Mouse (Mus musculus): Measurements from ENCODE around the gene Prmt3. TPM values are rescaled to one million over a fixed set of nuclear protein-coding genes. Genes with fewer than 3 reads are reported as not detected.

The Prmt3 gene
- polyA plus RNA-seq (2012; ENCODE audit: insufficient read depth, insufficient read length, missing spikeins) = 3.1 and 6.8 TPM in 2 replicates

DNA sequence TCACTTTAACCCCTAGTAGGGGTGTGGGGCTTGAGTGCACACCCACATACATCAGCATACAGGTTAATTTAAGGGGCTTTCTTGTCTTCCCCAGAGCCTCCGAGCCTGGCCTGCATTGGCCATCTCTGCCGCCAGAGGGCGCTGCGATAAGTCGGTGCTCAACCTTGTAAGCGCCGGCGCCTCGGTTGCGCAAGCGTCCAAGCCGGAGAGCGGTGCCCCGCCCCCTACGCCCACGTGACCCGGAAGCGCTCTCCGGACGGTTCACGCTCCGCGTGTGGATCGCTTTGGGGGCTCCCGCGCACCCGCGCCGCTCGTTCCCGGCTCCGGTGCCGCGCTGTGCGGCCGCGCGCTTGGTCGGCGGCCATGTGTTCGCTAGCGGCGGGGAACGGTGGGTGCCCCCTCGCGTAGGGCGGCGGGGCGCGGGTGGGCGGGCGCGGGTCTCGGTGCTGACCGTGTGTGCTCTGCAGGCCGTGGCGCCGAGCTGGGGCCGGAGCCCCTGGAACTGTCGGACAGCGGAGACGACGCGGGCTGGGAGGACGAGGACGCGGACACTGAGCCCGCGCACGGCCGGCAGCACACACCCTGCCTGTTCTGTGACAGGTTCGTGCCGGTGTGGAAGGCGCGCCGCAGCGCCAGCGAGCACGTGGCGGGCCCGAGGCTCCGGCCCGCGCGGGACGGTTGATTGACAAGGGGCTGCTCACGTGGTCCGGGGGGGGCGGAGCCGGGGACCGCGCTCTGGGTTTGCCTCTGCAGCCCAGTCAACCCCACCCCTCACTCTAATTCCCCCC, at the start of gene Prmt3:
TSS of gene Prmt3 (plus strand) at position 233 of the 788 bp plus-strand sequence.
- Histone ChIP-seq H3K27ac (replicated peaks; ENCODE audit: low read depth, low read length) (no peak within 1 kb of the TSS), H3K4me1 (ENCODE audit: control insufficient read depth, insufficient read depth, insufficient read length, low read length) (no peaks in the 10 kb centered on the region), H3K4me3 (ENCODE audit: insufficient read depth, low read depth, low read length) (peak within 1 kb of the TSS; percentile 72)

DNA sequence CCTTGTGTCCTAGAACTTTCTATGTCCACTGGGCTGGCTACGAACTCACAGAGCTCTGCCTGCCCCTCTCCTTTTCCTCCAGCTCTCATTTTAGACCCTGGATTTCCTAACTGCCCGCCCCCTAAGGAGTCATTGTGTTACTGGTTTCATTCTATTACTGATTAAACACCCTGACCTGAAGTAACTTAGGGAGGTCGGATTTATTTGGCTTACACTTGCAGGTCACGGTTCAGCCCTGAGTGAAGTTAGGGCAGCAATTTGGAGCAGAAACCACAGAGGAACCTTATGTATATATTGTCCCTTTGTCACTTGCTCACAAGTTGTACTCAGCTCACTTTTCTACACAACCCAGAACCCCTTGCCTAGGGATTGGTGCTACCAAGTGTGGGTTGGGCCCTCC, 43.8 kb upstream of the Prmt3 start:
- H3K4me3 ChIP-seq (ENCODE audit: insufficient read depth, low read depth, low read length) = no peak overlapping the region

DNA sequence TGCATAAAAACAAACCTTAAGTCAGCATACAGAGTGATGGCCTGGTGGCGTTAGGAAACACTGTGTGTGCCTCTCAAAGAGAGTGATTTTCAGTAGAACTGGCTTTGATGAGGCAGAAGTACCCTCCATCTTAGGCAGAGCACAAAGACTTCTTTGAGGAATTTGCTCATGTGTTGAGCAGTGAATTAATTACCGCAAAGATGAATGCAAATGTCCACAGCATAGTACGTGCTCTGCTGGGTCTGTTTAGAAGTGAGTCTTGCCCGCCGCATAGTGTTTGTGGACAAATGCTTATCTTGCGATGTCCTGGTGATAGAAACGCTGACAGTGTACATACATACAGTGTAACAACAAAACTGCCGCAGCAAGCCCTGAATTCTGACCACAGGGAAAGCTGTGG, 38.7 kb upstream of the Prmt3 start:
- Histone ChIP-seq H3K4me3 (ENCODE audit: insufficient read depth, low read depth, low read length) (no peak overlapping the region), H3K27ac (replicated peaks; ENCODE audit: low read depth, low read length) (no peak overlapping the region)

More for the DNA sequence above, 43.8 kb upstream of the Prmt3 start:
- no peak overlapping the region for H3K27ac ChIP-seq (replicated peaks; ENCODE audit: low read depth, low read length)
- H3K4me1 ChIP-seq (ENCODE audit: control insufficient read depth, insufficient read depth, insufficient read length, low read length) = no peaks in the 10 kb centered on the region

DNA sequence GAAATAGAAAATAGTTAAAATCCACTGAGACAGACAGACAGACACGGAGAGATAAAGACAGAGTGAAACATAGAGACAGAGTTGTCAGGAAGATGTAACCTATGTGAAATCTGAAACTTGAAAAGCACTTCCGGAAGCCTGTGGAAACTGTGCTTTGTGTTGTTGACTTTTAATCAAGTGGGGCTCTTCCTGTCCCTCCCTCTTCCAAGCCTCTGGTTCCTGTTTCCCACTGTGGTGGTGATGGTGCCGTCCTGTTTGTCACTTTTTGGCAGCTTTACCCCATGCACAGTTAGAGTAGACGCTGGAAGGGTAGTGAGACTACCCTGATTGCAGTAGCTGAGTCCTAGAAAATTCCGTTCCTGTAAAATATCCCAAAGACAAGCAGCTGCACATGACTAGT, 36.7 kb upstream of the Prmt3 start:
- Histone ChIP-seq H3K4me1 (ENCODE audit: control insufficient read depth, insufficient read depth, insufficient read length, low read length) (0 out of 2 replicates have a peak, but pooled peaks cover 2% of the 10 kb centered on the region), H3K27ac (replicated peaks; ENCODE audit: low read depth, low read length) (no peak overlapping the region), H3K4me3 (ENCODE audit: insufficient read depth, low read depth, low read length) (no peak overlapping the region)

More for the DNA sequence above, 38.7 kb upstream of the Prmt3 start:
- 0 out of 2 replicates have a peak, but pooled peaks cover 2% of the 10 kb centered on the region for H3K4me1 ChIP-seq (ENCODE audit: control insufficient read depth, insufficient read depth, insufficient read length, low read length)

DNA sequence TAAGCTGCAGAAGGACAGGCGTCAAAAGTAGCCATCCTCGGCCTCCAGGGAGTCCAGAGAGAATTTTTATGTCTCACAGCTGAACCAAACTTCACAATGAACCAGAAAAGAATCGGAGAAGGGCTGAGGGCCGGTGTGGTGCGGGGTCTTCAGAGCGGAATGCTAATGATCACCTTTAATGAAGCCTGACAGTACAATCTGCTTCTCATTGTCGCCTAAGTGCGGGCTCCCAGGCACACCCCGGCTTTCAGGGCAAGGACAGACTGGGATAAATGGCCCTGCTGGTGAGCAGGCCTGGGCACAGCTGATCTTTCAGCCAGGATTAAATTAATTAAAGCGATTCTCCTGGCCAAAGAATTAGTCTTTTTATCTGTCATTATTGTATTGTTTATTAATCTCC, 36.2 kb upstream of the Prmt3 start:
- Histone ChIP-seq H3K27ac (replicated peaks; ENCODE audit: low read depth, low read length) (no peak overlapping the region), H3K4me3 (ENCODE audit: insufficient read depth, low read depth, low read length) (no peak overlapping the region), H3K4me1 (ENCODE audit: control insufficient read depth, insufficient read depth, insufficient read length, low read length) (0 out of 2 replicates have a peak, but pooled peaks cover 2% of the 10 kb centered on the region)

DNA sequence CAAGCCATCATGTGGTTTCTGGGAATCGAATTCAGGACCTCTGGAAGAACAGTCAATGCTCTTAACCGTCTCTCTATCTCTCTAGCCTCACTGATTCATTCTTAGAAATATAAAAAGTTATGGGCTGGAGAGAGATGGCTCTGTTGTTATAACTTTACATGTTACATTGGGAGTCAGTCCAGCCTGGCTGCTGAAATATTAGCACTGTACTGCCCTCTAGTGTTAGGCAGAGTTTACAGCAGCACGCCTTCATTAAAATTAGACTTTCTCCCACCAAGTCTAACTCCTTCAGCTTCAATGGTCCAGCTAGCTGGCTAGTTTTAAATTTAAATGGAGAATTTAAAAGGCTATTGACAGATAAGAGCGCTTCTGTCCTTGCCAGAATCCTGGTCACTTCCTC, 27.0 kb upstream of the Prmt3 start:
- Histone ChIP-seq H3K4me3 (ENCODE audit: insufficient read depth, low read depth, low read length) (no peak overlapping the region), H3K27ac (replicated peaks; ENCODE audit: low read depth, low read length) (no peak overlapping the region), H3K4me1 (ENCODE audit: control insufficient read depth, insufficient read depth, insufficient read length, low read length) (no peaks in the 10 kb centered on the region)

DNA sequence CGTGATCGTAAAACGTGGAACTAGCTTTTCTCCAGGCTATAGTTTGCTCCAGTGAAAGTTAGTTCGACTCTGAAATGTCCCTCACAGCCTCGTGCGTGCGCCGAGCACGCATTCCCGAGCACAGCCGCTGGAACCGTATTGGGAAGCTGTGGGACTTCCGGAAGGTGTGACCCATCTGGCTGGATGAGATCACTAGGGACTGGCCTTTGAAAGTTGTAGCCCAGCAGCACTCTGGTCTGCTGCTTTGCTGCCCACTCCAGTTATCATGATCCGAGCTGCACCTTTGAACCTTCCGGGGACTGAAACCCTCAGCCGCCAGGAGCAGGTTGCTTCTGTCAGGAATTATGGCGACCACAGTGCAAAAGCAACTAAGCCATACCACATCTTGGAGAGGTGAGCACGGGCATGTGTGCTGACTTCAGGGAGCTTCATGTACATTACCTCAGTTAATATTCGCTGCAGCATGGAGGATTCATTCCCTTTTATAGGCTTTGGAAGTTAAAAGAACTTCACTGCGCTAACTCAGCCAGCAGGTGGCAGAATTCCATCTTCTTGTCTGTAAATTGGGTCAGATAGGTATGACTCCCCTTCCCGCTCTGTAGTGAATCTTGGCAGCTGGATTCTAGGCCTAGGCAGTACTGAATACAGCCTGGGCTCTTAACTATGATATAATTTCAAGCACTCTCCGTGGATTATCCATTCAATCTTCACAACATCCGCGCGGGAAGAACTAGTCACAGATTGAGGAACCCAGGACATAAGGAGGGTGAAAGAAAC, 25.2 kb upstream of the Prmt3 start:
- Histone ChIP-seq H3K4me3 (ENCODE audit: insufficient read depth, low read depth, low read length) (no peak overlapping the region), H3K27ac (replicated peaks; ENCODE audit: low read depth, low read length) (no peak overlapping the region), H3K4me1 (ENCODE audit: control insufficient read depth, insufficient read depth, insufficient read length, low read length) (no peaks in the 10 kb centered on the region)

DNA sequence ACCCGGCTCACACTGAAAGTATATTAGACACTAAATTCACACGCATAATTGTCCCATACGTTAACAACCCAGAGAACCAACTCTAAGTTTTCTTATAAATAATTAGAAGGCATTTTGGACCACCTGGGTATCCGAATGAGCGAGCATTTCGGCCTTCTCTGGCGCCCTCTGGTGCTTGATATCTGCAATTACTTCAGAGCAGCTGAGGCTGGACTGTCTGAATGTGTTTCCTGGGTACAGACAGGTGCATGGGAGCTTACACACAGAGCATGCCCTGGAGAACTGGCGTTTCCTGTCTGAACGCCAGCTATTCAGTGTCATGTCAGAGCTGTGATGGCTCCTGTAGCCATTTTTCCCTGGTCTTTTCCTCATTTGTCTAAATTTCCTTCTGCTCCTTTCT, 23.4 kb upstream of the Prmt3 start:
- Histone ChIP-seq H3K27ac (replicated peaks; ENCODE audit: low read depth, low read length) (no peak overlapping the region), H3K4me1 (ENCODE audit: control insufficient read depth, insufficient read depth, insufficient read length, low read length) (peaks cover 6% of the 10 kb centered on the region; the same call in 1 of the 2 replicates), H3K4me3 (ENCODE audit: insufficient read depth, low read depth, low read length) (no peak overlapping the region)

DNA sequence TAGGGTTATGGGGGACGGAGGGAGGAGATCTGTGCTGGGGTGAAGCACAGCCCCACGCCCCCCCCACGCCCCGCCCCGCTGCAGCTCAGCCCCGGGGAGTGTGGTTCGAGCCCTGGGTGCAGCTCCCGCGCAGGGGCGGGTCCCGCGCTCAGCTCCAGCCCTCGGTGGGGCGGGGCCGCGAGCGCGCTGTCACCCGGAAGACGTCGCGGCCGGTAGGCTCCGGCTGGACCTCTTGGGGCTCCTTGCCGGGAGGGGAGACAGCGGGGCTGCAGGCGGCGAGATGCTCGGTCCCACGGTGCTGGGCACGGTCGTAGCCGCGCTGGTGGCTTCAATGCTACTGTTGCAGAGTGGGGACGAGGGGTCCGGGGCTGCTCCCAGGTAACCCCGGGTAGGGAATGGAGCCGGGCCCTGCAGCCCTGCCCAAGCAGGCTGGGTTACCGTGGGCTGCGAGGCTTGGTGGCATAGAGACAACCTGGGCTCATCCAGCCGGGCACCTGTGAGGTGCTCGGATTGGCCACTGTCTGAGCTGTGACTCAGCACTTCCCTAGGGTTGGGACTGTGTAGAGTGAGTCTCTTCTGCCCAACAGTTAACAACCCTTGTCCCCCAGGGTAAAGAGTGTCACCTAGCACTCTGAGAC, 19.1 kb upstream of the Prmt3 start, which contains the start of gene Htatip2:
TSS of gene Htatip2 (plus strand) at position 182 of the 638 bp plus-strand sequence.
- Histone ChIP-seq H3K4me1 (ENCODE audit: control insufficient read depth, insufficient read depth, insufficient read length, low read length) (peaks cover 6% of the 10 kb centered on the region; the same call in 1 of the 2 replicates), H3K27ac (replicated peaks; ENCODE audit: low read depth, low read length) (no peak within 1 kb of the TSS), H3K4me3 (ENCODE audit: insufficient read depth, low read depth, low read length) (peak within 1 kb of the TSS; percentile 80)

DNA sequence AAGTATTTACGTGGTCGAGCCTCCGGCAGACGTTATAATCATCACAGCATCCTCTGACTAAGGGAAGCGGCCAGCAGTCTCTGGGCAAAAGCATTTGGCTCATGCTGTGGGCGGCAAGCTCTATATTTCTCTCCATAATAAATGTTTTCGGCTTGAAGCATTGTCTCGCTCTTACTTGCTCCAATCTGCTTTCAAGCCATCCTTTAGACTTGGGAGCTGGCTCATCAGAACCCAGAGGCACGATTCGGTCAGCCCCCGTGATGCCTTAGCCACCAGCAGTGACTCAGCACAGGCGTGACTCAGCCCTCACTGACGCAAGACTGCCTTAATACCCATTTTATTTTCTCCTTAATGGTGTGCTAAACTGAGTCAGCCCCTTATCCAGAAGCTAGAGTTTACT, 15.5 kb upstream of the Prmt3 start:
- Histone ChIP-seq H3K4me1 (ENCODE audit: control insufficient read depth, insufficient read depth, insufficient read length, low read length) (peaks cover 6% of the 10 kb centered on the region; the same call in 1 of the 2 replicates), H3K4me3 (ENCODE audit: insufficient read depth, low read depth, low read length) (no peak overlapping the region), H3K27ac (replicated peaks; ENCODE audit: low read depth, low read length) (no peak overlapping the region)

DNA sequence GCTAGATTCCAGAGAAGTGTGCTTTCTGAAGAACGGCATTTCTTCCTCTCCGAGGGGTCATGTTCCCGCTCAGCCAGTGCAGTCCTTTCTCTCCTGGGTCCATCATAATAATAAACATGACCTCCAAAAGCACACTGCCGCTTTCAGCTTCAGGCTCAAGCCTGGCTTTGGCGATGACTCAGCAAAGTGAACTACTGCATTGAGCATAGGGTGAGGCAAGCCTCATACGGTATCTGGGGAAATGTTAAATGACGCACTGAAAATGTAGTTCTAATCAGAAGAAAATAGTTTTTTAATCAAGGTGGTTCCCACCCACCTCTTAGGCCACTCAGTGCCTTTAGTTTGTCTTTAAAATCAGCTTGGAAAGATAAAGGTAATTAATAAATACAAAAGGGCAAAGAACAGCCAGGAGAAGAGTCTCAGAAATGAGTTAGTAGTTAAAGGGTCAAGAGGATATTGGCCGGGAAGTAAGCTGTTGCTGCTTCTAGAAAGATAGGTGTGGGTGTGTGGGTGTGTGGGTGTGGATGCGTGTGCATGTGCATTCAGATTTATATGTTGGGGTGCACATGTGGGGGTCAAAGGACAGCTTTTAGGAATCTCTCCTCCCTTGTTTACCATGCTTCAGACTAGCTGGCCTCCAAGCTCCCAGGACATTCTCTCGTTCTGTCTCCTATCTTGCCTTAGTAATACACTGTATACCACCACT, 14.0 kb upstream of the Prmt3 start:
- H3K27ac ChIP-seq (replicated peaks; ENCODE audit: low read depth, low read length) = no peak overlapping the region
- H3K4me1 ChIP-seq (ENCODE audit: control insufficient read depth, insufficient read depth, insufficient read length, low read length) = peaks cover 6% of the 10 kb centered on the region; the same call in 1 of the 2 replicates

DNA sequence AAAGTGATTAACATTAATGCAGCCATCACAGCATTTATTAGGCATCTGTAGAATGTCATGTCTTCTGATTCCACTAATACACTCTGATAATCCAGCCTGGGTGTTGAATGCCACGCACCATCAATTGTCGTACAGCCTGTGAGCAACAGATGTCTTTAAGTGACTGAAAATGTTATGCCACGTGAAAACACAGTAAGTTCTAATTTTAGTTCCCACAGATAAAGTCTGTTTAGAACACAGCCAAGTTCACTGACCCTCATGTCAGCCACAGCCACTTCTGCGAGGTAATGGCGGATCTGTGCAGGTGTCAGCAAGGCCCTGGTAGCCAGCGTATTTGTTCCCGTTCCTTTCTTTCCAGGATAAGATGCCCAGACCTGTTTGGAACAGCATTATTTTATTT, 12.0 kb upstream of the Prmt3 start:
- H3K4me1 ChIP-seq (ENCODE audit: control insufficient read depth, insufficient read depth, insufficient read length, low read length) = no peaks in the 10 kb centered on the region
- no peak overlapping the region for H3K4me3 ChIP-seq (ENCODE audit: insufficient read depth, low read depth, low read length)
- H3K27ac ChIP-seq (replicated peaks; ENCODE audit: low read depth, low read length) = no peak overlapping the region

More for the DNA sequence above, 14.0 kb upstream of the Prmt3 start:
- no peak overlapping the region for H3K4me3 ChIP-seq (ENCODE audit: insufficient read depth, low read depth, low read length)

DNA sequence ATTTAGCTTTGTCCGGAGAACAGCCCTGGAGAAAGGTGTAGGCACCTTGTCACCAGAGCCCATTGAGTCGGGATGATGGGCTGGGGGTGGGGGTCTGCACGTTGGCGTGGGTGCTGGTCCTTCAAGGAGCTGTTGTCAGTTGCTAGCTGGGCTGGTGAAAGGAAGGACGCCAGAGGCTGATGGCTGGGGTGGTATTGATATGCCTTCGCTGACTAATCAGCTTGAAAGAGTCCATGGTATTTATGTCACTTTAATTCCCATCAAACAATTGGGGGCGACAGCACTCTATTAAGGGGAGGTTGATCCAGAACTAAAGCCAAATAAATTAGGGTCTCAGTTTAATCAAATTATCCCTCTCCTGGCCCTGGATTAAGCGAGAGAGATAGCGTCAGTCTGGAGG, 9.6 kb upstream of the Prmt3 start:
- Histone ChIP-seq H3K4me1 (ENCODE audit: control insufficient read depth, insufficient read depth, insufficient read length, low read length) (no peaks in the 10 kb centered on the region), H3K4me3 (ENCODE audit: insufficient read depth, low read depth, low read length) (no peak overlapping the region), H3K27ac (replicated peaks; ENCODE audit: low read depth, low read length) (no peak overlapping the region)

DNA sequence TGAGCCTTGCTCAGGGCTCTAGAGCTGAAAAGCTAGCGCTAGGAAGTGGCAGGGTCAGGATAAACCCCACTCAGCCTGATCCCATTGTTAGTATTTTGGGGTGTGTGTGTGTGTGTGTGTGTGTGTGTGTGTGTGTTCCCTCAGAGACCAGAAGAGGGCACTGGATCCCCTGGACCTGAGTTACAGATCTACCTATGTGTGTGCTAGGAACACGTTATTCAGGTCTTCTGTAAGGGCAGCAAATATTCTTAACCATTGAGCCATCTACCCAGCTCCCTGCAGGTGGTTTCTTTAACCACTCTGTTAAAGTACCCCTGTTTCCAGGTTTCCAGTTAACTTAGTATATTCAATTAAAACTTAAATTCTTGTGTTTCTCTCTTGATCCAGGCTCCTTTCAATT, 3.8 kb upstream of the Prmt3 start:
- no peak overlapping the region for H3K27ac ChIP-seq (replicated peaks; ENCODE audit: low read depth, low read length)
- H3K4me1 ChIP-seq (ENCODE audit: control insufficient read depth, insufficient read depth, insufficient read length, low read length) = no peaks in the 10 kb centered on the region
- no peak overlapping the region for H3K4me3 ChIP-seq (ENCODE audit: insufficient read depth, low read depth, low read length)

Data from brown adipose tissue, adult 24 weeks (tissue).